Mouse (Mus musculus) frontal cortex, postnatal 25 days (tissue): ENCODE measurements around the gene Dynll1.
"Not testable (repeated sequence)": the region's sequence is repeated elsewhere in the genome, so short reads cannot be mapped to it uniquely, and the experiment has no call there.

ENCODE experiments used
- DNase-seq, 2 experiments: peaks; one replicate each; pipeline ENCODE4 v3.0.0; 2022; ENCODE audit warnings: low spot score in 2 of 2

The Dynll1 gene

GRCm38 (mm10) chr5:115312816-115313667 is 12.2 kb upstream of the Dynll1 start:
- DNase-seq, result no peak

DNA sequence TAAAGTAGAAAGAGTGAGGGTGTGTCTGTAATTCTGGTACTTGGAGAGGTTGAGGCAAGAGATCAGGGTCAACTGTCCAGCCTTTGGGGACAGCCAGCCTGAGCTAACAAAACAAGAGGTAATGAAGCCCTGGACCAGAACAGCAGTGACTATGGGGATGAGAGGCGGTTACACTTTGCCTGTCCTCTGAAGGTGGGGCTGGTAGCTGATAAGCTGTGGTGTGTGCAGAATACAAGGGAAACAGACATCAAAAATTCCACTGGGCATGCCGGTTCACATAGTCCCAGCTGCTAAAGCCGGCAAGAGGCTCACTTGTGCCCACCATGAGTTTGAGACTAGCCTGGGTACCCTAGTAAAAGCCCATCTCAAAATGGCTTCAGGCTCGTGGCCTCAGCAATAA is 11.6 kb upstream of the Dynll1 start:
- no peak for DNase-seq

GRCm38 (mm10) chr5:115302190-115302589 is 1.4 kb upstream of the Dynll1 start:
- not testable (repeated sequence) for DNase-seq

GRCm38 (mm10) chr5:115301615-115302014 is 816 bp upstream of the Dynll1 start:
- DNase-seq, result no peak

GRCm38 (mm10) chr5:115300035-115300744 is 609 bp downstream of the Dynll1 start:
- DNase-seq, result peak; percentile 32 to 43

DNA sequence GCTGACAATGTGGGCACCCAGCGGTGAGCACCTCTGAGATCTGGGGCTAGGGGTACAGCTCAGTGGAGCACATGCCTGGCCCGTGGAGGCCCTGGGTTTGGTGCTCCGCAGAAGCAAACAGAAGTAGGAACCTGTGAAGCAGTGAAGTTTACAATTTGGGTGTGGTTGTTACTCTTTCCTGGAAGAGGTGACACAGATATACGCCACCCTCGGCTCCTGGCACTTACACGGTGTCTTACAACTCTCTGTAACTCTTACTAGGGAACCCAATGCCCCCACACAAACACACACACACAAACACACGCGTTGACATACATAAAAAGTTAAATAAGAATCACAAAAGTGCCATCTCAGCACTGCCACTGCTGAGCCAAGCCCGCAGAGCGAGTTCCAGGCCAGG is 4.5 kb downstream of the Dynll1 start:
- no peak for DNase-seq

- DNase-seq, result no peak
Measured at GRCm38 (mm10) chr5:115294173-115294572, 6.6 kb downstream of the Dynll1 start.

- DNase-seq, result no peak
Measured at GRCm38 (mm10) chr5:115284735-115285134, 16.1 kb downstream of the Dynll1 start.

DNA sequence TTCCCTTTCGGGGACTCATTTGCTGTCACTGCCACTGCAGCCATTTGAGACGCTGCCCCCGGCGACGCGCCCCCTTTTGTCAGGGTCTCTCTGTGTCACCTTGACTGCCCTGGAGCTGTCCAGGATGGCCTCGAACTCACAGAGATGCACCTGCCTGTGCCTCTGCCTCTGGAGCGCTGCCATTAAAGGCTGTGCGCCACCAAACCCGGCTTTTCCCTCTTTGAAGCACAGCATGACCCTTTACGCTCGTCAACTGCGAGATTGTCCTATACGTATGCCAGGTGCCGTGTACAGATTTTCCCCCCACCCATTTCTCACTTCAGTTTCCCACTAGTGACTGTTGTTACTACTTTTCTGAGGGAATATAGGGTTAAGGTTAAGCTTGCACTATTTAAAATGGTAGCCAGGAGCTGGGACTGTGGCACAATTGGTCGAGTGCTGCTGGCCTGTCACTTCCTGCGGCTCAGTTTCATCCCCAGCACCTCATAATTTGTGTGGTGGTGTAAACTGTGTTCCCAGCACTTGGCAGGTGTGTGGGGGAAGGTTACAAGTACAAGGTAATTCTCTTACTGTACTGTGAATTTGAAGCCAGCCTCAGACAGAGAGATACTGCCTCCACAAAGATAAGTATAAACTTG is 20.6 kb downstream of the Dynll1 start:
- DNase-seq, result no peak

DNA sequence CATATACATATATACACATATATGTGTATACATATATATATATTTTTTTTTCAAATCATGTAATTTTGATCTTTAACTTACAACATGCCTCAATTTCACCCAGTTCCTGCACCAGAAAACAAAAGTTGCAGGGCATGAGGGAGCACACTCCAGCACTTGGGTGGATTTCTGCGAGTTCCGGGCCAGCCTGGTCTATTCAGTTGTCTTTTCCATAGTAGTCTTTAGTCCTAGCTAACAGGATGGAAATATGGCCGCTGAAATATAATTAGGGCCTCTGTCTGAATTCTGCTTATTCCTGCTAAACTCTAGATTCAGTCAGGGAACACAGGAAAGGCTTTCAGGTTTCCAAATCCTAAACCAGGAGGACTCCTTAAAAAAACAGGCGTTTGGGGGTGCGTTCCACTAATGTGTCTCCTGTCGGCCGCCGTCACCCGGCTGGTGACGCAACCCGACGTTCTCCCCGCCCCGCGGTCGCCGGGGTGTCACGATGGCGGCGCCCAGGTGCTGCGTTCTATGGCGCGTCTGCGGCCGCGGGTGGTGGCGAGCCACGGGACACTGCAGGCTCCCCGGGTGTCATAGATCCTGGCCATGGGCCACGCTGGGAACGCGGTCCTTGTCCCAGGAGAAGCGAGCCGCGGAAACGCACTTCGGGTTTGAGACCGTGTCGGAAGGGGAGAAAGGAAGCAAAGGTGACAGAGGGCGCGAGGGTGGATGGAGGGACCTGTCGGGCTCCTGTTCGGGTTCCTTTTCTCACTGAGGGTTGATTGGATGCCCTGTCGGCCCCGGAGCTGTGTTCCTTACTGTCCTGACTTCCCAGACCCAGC is 21.4 kb downstream of the Dynll1 start, which contains the start of gene Coq5:
Coq5 (plus strand) TSS at position 441 of the 824 bp plus-strand sequence.
- DNase-seq, result peak; percentile 75 to 79

DNA sequence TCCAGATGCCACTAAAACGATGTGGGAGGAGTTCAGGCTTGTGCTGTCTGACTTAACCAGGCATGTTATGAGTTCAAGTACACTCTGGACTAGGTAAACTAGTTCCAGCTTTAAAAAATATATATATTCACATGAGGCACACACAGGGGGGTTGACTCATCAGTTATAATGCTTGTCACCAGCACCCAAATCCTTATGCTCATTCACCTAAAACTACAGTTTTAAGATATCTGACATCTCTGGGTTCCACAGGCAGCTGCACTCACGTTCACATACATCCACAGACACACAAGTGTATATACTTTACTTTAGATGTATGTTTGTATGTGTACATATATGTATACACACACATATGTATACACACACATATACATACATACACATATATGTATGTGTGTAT is 22.0 kb downstream of the Dynll1 start:
- DNase-seq, result no peak

DNA sequence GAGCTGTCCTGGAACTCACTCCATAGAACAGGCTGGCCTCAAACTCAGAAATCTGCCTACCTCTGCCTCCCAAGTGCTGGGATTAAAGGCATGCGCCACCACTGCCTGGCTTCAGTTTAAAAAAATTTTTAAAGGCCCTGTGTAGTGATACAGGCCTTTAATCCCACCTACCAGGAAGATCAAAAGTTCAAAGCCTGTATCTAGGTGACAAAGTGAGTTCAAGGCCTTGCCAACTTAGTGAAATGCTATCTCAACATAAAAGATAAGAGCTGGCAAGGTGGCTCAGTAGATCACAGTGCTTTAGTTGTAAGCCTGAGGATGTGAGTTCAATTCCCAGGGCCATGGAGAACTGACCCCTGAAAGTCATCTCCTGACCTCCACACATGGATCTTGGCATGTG is 22.7 kb downstream of the Dynll1 start:
- no peak for DNase-seq

- DNase-seq, result no peak
Measured at GRCm38 (mm10) chr5:115275998-115276397, 24.8 kb downstream of the Dynll1 start.

- DNase-seq, result no peak
Measured at GRCm38 (mm10) chr5:115274771-115275170, 26.0 kb downstream of the Dynll1 start.

DNA sequence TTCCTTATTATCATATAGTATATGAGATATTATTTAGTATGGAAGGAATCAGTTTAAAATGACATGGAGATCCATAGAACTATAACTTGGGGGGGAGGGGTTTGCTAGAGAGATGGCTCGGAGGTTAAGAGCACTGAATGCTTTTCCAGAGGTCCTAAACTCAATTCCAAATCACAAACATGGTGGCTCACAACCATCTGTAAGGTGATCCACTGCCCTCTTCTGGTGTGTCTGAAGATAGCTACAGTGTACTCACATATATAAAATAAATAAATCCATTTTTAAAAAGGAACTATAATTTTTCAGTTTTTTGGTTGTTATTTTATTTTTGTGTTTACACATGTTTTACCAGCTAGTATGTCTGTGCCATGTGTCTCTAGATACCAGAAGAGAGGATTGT is 26.4 kb downstream of the Dynll1 start:
- no peak for DNase-seq

DNA sequence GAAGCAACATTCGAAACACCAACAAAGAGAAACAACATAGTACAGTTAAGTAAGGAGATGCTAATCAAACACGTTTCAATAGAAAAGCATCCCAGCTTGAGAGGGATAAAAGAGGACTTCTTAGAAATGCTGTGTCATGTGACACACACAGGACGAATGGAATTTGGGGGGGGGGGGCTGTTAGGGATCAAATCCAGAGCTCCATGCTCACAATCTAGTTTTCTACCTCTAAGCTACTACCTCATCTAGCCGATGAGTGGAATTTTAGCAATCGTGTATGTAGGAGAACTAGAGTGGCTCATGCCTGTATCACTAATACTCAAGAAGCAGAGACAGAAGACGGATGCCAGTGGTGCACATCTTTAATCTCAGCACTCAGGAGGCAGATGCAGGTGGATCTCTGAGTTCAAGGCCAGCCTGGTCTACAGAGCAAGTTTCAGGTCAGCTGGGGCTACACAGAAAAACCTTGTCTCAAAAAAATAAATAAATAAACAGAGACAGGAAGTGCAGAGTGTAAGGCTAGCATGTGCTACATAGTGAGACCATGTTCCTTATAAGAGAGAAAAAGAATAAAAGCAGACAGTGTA is 27.2 kb downstream of the Dynll1 start:
- DNase-seq, result no peak

DNA sequence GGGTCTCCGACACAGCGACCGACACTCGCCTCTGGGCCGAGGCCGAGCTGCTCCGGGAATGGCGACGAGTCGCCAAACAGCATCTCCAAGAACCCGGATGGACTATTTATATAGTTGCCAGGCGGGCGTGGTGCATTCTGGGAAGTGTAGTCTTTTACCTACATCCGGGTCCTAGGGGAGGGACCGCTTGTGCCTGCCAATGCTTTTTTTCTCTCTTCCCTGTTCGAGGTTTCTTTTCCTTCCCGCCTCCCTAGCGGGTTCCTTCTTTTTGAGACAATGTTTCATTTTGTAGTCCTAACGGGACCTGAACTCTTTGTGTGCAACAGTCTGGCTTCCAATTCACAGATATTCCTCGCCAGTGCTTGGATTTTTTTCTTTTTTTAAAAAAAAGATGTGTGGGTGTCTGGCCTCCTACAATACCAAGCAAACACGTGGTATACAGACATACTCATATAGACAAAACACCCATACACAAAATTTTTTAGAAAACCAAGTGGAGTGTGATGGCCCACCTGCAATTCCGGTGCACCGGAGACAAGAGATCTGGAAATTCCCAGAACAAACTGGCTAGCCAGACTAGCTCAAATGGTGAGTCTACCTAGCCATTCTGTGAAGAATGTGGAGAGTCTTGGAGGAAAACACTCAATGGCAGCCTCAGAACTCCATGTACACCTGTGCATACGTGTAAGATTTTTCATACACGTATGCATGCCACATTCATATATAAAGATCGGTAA is 27.8 kb downstream of the Dynll1 start, which contains the start of gene Rnf10:
Rnf10 (minus strand) TSS at position 87 of the 737 bp plus-strand sequence.
- DNase-seq, result peak; percentile 98 to 99

DNA sequence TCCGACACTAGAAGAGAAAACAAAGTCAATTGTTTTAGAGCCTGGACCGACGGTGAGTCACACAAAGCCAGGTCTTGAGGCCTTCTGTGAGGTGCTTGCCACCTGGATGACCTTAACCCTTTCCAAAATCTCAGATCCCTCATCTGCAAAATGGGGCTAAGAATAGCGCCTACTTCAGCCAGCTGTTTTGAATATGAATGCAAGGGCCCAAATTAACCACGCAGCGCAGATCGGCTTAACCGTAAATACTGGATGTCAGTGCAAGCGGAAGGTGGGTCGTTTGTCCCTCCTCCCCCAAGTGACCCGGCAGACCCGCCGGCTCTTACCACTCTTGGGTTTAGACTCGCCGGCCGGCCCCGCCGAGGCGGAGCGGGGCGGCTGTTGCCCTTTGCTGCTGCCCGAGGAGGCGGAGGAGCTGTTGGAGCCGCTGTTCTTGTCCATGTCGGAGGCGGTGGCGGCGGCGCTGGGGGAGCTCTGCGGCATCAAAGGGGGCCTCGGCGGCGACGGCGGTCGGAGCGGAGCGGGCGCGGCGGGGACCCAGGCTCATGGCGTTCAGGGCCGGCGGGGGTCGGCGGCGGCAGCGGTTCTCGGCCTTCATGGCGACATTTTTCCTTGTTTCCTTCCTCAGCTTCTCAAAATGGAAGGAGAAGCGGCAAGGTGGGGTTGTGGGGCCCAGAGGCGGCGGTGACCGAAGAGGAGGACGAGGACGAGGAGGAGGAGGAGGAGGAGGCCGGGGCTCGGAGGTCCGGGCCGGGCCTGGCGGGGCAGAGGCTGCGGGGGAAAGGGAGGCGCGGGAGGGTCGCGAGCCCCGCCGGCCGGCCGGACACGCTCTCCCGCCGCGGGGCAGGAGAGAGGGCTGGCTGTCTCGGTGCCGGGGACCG is 28.6 kb downstream of the Dynll1 start:
- peak in 1 of 2 experiments; percentile 30 for DNase-seq

DNA sequence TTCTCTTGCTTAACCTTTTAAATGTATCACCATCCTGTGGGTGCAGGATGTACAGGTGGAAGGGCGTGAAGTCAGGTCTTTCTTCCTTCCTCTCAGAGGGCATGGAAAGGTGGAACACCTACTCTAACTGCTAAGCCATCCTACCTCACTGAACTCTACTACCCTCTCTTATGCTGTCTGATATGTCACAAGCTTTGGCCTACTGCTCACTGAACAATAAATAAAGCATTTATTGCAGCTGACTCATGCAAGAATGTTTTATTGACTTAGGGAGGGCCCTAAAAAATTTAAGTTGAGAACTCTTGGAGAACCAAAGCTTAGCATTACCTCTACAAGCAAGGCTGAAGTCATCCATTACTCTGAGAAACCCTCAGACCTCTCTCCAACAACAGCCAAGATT is 30.8 kb downstream of the Dynll1 start:
- no peak for DNase-seq
